Mouse (Mus musculus) stomach, embryonic 16.5 days (tissue): ENCODE measurements around the gene Zc3h7b. TPM values are rescaled to one million over a fixed set of nuclear protein-coding genes. Genes with fewer than 3 reads are reported as not detected.

Experiments used
- ATAC-seq: fragments of 200-750 bp; cut with Nextera tagmentation; 2 replicates; pipeline ENCODE4 v1.8.0; 2017; ENCODE audit warnings: moderate number of reproducible peaks, moderate TSS enrichment; ENCODE audit not compliant: insufficient read depth, low FRiP score
- H3K27ac ChIP-seq: fragments of 300-500 bp; sonication (generic); 2 replicates; pipeline ENCODE4 v1.5.1; 2014; ENCODE audit warnings: low read length
- H3K27me3 ChIP-seq: fragments of 300-500 bp; sonication (generic); 2 replicates; pipeline ENCODE4 v1.6.1; 2014; ENCODE audit warnings: low read length, control low read depth, mixed read lengths; ENCODE audit not compliant: control insufficient read depth, insufficient read depth
- H3K36me3 ChIP-seq: fragments of 300-500 bp; sonication (generic); 2 replicates; pipeline ENCODE4 v1.6.1; 2014; ENCODE audit warnings: low read length; ENCODE audit not compliant: control insufficient read depth, insufficient read depth
- H3K4me1 ChIP-seq: fragments of 300-500 bp; sonication (generic); 2 replicates; pipeline ENCODE4 v1.6.1; 2014; ENCODE audit warnings: low read length, control low read depth, mixed read lengths; ENCODE audit not compliant: control insufficient read depth, insufficient read depth
- H3K4me2 ChIP-seq: fragments of 300-500 bp; sonication (generic); 2 replicates; pipeline ENCODE4 v1.6.1; 2014; ENCODE audit warnings: low read depth, low read length, mixed read lengths
- H3K4me3 ChIP-seq: fragments of 300-500 bp; sonication (generic); replicated peaks from 2 replicates; pipeline ENCODE4 v1.5.1; 2014; ENCODE audit warnings: mild to moderate bottlenecking, low read length
- H3K9ac ChIP-seq: fragments of 300-500 bp; sonication (generic); 2 replicates; pipeline ENCODE4 v1.6.1; 2014; ENCODE audit warnings: low read length
- H3K9me3 ChIP-seq: fragments of 300-500 bp; sonication (generic); replicated peaks from 2 replicates; pipeline ENCODE4 v1.6.1; 2016; ENCODE audit warnings: low read length, control low read depth; ENCODE audit not compliant: control insufficient read depth
- WGBS: fragments of 180-500 bp; shearing (Covaris S2); extraction: QIAGEN DNeasy Blood & Tissue Kit; methylation state at CpG from one replicate; pipeline ENCODE4 v1.1.7; 2014; 5-methylcytosine and 5-hydroxymethylcytosine counted together
- polyA plus RNA-seq: library from polyadenylated mRNA; unstranded; fragments of >200 nt; fragmentation: Nextera tagmentation; extraction: Ambion mirVana; gene quantifications from 2 replicates; pipeline ENCODE4 v1.2.1, GENCODE M21; 2015

Gene Zc3h7b
- polyA plus RNA-seq, 1 experiment from 2014 or later = 23.9 TPM

GRCm38 (mm10) chr15:81813986-81814705, 69.3 kb downstream of the Zc3h7b start:
- H3K36me3 ChIP-seq = peaks cover 6% of the 10 kb centered on the region; the same call in 1 of the 2 replicates
- no peaks in the 10 kb centered on the region for H3K27me3 ChIP-seq
- no peak overlapping the region for H3K4me3 ChIP-seq
- H3K4me1 ChIP-seq = peaks cover 15% of the 10 kb centered on the region
- ATAC-seq = no peak
- no peak overlapping the region for H3K4me2 ChIP-seq
- no peak overlapping the region for H3K9ac ChIP-seq
- no peak overlapping the region for H3K27ac ChIP-seq
- no peaks in the 10 kb centered on the region for H3K9me3 ChIP-seq
- 81% methylated on average over 5 of the region's 5 CpGs for whole genome bisulfite sequencing

DNA sequence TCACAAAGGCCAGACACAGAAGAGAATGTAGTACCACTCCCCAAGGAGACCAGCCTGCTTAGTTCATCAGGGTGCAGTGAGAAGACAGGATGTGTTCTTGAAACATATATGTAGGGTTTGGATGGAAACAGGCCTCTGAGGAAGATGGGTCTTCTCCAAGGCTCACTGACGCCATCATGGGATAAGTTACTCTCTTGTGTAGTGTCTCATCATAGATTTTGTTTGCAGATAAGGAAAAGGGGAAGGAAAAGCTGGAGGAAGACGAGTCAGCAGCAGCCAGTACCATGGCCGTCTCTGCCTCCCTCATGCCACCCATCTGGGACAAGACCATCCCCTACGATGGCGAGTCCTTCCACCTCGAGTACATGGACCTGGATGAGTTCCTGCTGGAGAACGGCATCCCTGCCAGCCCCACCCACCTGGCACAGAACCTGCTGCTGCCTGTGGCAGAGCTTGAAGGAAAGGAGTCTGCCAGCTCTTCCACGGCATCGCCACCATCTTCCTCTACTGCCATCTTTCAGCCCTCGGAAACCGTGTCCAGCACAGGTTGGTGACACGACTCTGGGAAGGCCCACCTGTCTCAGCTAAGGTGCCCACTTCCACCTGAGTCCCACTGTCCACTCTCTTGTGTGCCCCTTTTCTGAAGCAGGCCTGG, 70.0 kb downstream of the Zc3h7b start:
- 90% methylated on average over 12 of the region's 12 CpGs for WGBS
- H3K9ac ChIP-seq = no peak overlapping the region
- H3K36me3 ChIP-seq = peaks cover 6% of the 10 kb centered on the region; the same call in 1 of the 2 replicates

GRCm38 (mm10) chr15:81818404-81818803, 73.5 kb downstream of the Zc3h7b start:
- WGBS = 93% methylated on average over 3 of the region's 3 CpGs
- Histone ChIP-seq H3K4me3 (no peak overlapping the region), H3K9ac (no peak overlapping the region), H3K4me2 (no peak overlapping the region), H3K9me3 (no peaks in the 10 kb centered on the region), H3K27ac (no peak overlapping the region), H3K4me1 (no peaks in the 10 kb centered on the region), H3K27me3 (no peaks in the 10 kb centered on the region), H3K36me3 (peaks cover 15% of the 10 kb centered on the region; the same call in 1 of the 2 replicates)
- no peak for ATAC-seq

More for the DNA sequence above, 70.0 kb downstream of the Zc3h7b start:
- Histone ChIP-seq H3K27me3 (no peaks in the 10 kb centered on the region), H3K4me3 (no peak overlapping the region), H3K27ac (no peak overlapping the region), H3K4me1 (peaks cover 8% of the 10 kb centered on the region), H3K9me3 (no peaks in the 10 kb centered on the region), H3K4me2 (no peak overlapping the region)
- ATAC-seq = no peak

GRCm38 (mm10) chr15:81822631-81823030, 77.8 kb downstream of the Zc3h7b start:
- H3K36me3 ChIP-seq = peaks cover 12% of the 10 kb centered on the region; the same call in 1 of the 2 replicates
- no peak overlapping the region for H3K27ac ChIP-seq
- H3K27me3 ChIP-seq = no peaks in the 10 kb centered on the region
- H3K9ac ChIP-seq = no peak overlapping the region
- WGBS = 68% methylated on average over 3 of the region's 3 CpGs
- ATAC-seq = no peak
- H3K4me3 ChIP-seq = no peak overlapping the region
- H3K4me1 ChIP-seq = no peaks in the 10 kb centered on the region
- no peak overlapping the region for H3K4me2 ChIP-seq
- H3K9me3 ChIP-seq = no peaks in the 10 kb centered on the region

- WGBS = 65% methylated on average over 3 of the region's 3 CpGs
- no peaks in the 10 kb centered on the region for H3K27me3 ChIP-seq
- no peak overlapping the region for H3K4me2 ChIP-seq
- H3K9me3 ChIP-seq = no peaks in the 10 kb centered on the region
- no peak overlapping the region for H3K4me3 ChIP-seq
- no peaks in the 10 kb centered on the region for H3K4me1 ChIP-seq
- peaks cover 12% of the 10 kb centered on the region; the same call in 1 of the 2 replicates for H3K36me3 ChIP-seq
- no peak for ATAC-seq
- H3K27ac ChIP-seq = no peak overlapping the region
- H3K9ac ChIP-seq = no peak overlapping the region
Observed at GRCm38 (mm10) chr15:81824832-81825231, 80.0 kb downstream of the Zc3h7b start.

GRCm38 (mm10) chr15:81828426-81829207, 83.8 kb downstream of the Zc3h7b start:
- H3K4me3 ChIP-seq = no peak overlapping the region
- H3K36me3 ChIP-seq = peaks cover 4% of the 10 kb centered on the region; the same call in 1 of the 2 replicates
- 87% methylated on average over 7 of the region's 7 CpGs for WGBS
- H3K27ac ChIP-seq = no peak overlapping the region
- H3K9ac ChIP-seq = no peak overlapping the region
- no peaks in the 10 kb centered on the region for H3K27me3 ChIP-seq
- no peaks in the 10 kb centered on the region for H3K4me1 ChIP-seq
- no peaks in the 10 kb centered on the region for H3K9me3 ChIP-seq
- no peak for ATAC-seq
- no peak overlapping the region for H3K4me2 ChIP-seq

DNA sequence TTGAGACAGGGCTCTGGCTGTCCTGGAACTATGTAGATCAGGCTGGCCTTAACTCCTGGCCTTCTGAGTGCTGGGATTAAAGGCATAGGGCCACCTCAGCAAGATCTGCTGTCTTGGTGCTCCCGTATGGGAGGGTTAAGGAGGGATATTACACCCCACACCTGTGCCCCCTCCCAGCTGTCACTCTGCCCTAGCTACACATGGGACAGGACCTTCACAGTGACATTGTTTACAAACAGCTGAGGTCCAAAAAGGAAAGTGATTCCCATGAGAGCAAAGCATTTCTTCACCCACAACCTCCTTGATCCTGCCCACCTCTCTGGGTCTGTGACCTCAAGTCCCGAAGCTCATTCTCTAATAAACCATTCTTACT, 84.3 kb downstream of the Zc3h7b start:
- Histone ChIP-seq H3K4me1 (no peaks in the 10 kb centered on the region), H3K4me3 (no peak overlapping the region), H3K27me3 (no peaks in the 10 kb centered on the region), H3K36me3 (peaks cover 4% of the 10 kb centered on the region; the same call in 1 of the 2 replicates), H3K9ac (no peak overlapping the region), H3K9me3 (no peaks in the 10 kb centered on the region), H3K27ac (no peak overlapping the region), H3K4me2 (no peak overlapping the region)
- WGBS = 66% methylated on average over 2 of the region's 2 CpGs
- no peak for ATAC-seq

GRCm38 (mm10) chr15:81830530-81830929, 85.7 kb downstream of the Zc3h7b start:
- no peak for ATAC-seq
- H3K27me3 ChIP-seq = no peaks in the 10 kb centered on the region
- peaks cover under 1% of the 10 kb centered on the region; the same call in 1 of the 2 replicates for H3K4me1 ChIP-seq
- no peak overlapping the region for H3K4me2 ChIP-seq
- no peak overlapping the region for H3K9ac ChIP-seq
- WGBS = 84% methylated on average over 4 of the region's 4 CpGs
- no peak overlapping the region for H3K4me3 ChIP-seq
- peaks cover 4% of the 10 kb centered on the region; the same call in 1 of the 2 replicates for H3K36me3 ChIP-seq
- no peaks in the 10 kb centered on the region for H3K9me3 ChIP-seq
- no peak overlapping the region for H3K27ac ChIP-seq
